Mouse (Mus musculus): Measurements from ENCODE around the gene Inpp5k. TPM values are rescaled to one million over a fixed set of nuclear protein-coding genes. Genes with fewer than 3 reads are reported as not detected.

The Inpp5k gene
- polyA plus RNA-seq, 1 experiment from 2014 or later: 20.8 TPM

DNA sequence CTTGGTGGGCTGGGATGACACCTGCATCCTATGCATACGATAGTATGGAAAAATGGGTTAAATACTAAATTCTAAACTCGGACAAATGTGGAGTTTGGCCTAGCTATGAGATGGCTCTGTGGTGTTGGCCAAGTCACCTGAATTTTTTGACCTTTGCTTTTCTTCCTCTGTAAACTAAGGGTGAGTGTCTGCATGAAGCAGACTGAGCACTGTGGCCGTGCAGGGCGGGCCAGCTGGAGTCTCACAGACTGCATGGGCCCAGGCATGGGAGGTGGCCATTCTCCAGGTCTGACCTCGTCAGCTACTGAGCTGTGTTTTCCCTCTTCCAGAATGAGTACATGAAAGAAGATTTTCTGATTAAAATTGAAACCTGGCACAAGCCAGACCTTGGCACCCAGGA lies 22.0 kb upstream of the Inpp5k start:
- peaks cover 6% of the 10 kb centered on the region for H3K4me1 ChIP-seq (ENCODE audit: control insufficient read depth, insufficient read depth, low read length)
- H3K9me3 ChIP-seq (ENCODE audit: control insufficient read depth, low read length): no peaks in the 10 kb centered on the region
- H3K27me3 ChIP-seq (replicated peaks; ENCODE audit: control insufficient read depth, insufficient read depth, low read length): no peaks in the 10 kb centered on the region
- H3K27ac ChIP-seq (ENCODE audit: low read length): no peak overlapping the region
- no peak overlapping the region for H3K4me2 ChIP-seq (ENCODE audit: low read depth, low read length)
- no peak for ATAC-seq
- no peak overlapping the region for H3K9ac ChIP-seq (ENCODE audit: low read depth, low read length)
- 0 out of 2 replicates have a peak, but pooled peaks cover 10% of the 10 kb centered on the region for H3K36me3 ChIP-seq (ENCODE audit: control insufficient read depth, insufficient read depth, low read length)
- no peak overlapping the region for H3K4me3 ChIP-seq (ENCODE audit: low read length)
- 87% methylated on average over 5 of the region's 5 CpGs for WGBS

DNA sequence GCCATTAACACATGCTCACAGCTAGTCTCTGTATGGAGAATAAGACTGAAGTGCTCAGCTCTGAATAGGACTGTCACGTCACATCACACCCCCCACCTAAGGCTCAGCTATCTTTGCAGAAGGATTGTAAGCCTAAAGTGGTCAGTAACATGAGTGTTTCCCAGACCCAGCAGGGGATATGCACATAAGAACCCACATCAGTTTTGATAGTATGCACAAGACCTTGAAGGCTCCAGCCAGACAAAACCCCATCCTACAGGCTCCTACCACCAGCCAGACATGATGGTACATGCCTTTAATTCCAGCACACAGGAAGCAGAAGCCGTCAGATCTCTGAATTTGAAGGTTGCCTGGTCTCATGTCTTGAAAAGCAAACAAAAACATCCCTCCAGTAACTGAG lies 20.8 kb upstream of the Inpp5k start:
- H3K9me3 ChIP-seq (ENCODE audit: control insufficient read depth, low read length): no peaks in the 10 kb centered on the region
- H3K27me3 ChIP-seq (replicated peaks; ENCODE audit: control insufficient read depth, insufficient read depth, low read length): no peaks in the 10 kb centered on the region
- 74% methylated on average over 2 of the region's 2 CpGs for WGBS
- no peak overlapping the region for H3K9ac ChIP-seq (ENCODE audit: low read depth, low read length)
- H3K36me3 ChIP-seq (ENCODE audit: control insufficient read depth, insufficient read depth, low read length): 0 out of 2 replicates have a peak, but pooled peaks cover 12% of the 10 kb centered on the region
- no peak for ATAC-seq
- H3K4me3 ChIP-seq (ENCODE audit: low read length): no peak overlapping the region
- H3K4me1 ChIP-seq (ENCODE audit: control insufficient read depth, insufficient read depth, low read length): peaks cover 6% of the 10 kb centered on the region
- H3K27ac ChIP-seq (ENCODE audit: low read length): no peak overlapping the region
- H3K4me2 ChIP-seq (ENCODE audit: low read depth, low read length): no peak overlapping the region

DNA sequence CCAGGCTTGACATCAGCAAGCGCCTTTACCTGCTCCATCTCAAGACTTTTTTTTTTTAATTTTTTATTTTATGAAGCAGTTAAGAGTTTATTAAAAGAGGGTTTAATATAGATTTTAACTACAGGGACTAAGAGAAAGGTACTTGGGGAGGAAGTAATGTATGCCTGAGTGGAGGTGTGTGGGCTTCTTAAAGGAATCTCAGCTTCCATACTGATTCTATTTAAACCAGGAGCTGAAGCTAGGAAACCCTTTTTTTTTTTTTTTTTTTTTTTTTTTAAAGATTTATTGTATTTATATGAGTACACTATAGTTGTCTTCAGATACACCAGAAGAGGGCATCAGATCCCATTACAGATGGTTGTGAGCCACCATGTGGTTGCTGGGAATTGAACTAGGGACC lies 16.0 kb upstream of the Inpp5k start:
- no peak for ATAC-seq
- Histone ChIP-seq H3K4me2 (ENCODE audit: low read depth, low read length) (no peak overlapping the region), H3K4me3 (ENCODE audit: low read length) (no peak overlapping the region), H3K27me3 (replicated peaks; ENCODE audit: control insufficient read depth, insufficient read depth, low read length) (no peaks in the 10 kb centered on the region), H3K36me3 (ENCODE audit: control insufficient read depth, insufficient read depth, low read length) (peaks cover 21% of the 10 kb centered on the region), H3K27ac (ENCODE audit: low read length) (no peak overlapping the region), H3K9ac (ENCODE audit: low read depth, low read length) (no peak overlapping the region), H3K9me3 (ENCODE audit: control insufficient read depth, low read length) (no peaks in the 10 kb centered on the region), H3K4me1 (ENCODE audit: control insufficient read depth, insufficient read depth, low read length) (no peaks in the 10 kb centered on the region)
- WGBS: 97% methylated on average over 1 of the region's 1 CpGs

DNA sequence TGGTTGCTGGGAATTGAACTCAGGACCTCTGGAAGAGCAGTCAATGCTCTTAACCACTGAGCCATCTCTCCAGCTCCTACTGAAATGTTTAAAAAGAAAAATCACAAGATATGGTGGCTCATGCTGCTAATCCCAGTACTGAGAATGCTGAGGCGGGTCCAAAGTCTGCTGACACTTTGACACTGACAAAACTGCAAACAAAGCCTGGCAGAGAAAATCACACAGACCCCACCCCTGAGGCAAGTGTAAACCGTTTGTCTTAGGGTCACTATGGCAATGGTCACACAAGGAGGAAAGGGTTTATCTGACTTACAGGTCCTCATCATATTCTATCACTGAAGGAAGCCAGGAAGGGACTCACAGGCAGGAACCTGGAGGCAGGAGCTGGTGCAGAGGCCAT lies 15.2 kb upstream of the Inpp5k start:
- no peak for ATAC-seq
- H3K4me3 ChIP-seq (ENCODE audit: low read length): no peak overlapping the region
- no peak overlapping the region for H3K4me2 ChIP-seq (ENCODE audit: low read depth, low read length)
- no peak overlapping the region for H3K9ac ChIP-seq (ENCODE audit: low read depth, low read length)
- no peak overlapping the region for H3K27ac ChIP-seq (ENCODE audit: low read length)
- 74% methylated on average over 2 of the region's 2 CpGs for WGBS
- peaks cover 18% of the 10 kb centered on the region for H3K36me3 ChIP-seq (ENCODE audit: control insufficient read depth, insufficient read depth, low read length)
- no peaks in the 10 kb centered on the region for H3K27me3 ChIP-seq (replicated peaks; ENCODE audit: control insufficient read depth, insufficient read depth, low read length)
- no peaks in the 10 kb centered on the region for H3K4me1 ChIP-seq (ENCODE audit: control insufficient read depth, insufficient read depth, low read length)
- H3K9me3 ChIP-seq (ENCODE audit: control insufficient read depth, low read length): no peaks in the 10 kb centered on the region

DNA sequence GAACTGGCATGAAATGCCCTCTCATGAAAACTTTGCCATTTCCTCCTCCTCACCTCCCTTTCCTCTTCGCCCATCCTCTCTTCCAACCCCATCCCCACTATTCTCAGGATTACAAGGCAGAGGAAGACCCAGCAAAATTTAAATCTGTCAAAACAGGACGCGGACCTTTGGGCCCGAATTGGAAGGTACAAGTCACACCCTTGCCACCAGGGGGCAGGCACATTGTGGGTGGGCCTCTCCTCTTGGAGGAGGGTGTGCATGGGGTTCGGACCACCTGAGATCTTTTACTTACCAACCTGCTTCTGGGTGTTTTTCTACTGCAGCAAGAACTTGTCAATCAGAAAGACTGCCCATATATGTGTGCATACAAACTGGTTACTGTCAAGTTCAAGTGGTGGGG lies 11.7 kb upstream of the Inpp5k start:
- Histone ChIP-seq H3K4me2 (ENCODE audit: low read depth, low read length) (no peak overlapping the region), H3K9ac (ENCODE audit: low read depth, low read length) (no peak overlapping the region), H3K4me3 (ENCODE audit: low read length) (no peak overlapping the region), H3K27ac (ENCODE audit: low read length) (no peak overlapping the region), H3K27me3 (replicated peaks; ENCODE audit: control insufficient read depth, insufficient read depth, low read length) (no peaks in the 10 kb centered on the region), H3K36me3 (ENCODE audit: control insufficient read depth, insufficient read depth, low read length) (peaks cover 12% of the 10 kb centered on the region), H3K4me1 (ENCODE audit: control insufficient read depth, insufficient read depth, low read length) (0 out of 2 replicates have a peak, but pooled peaks cover 2% of the 10 kb centered on the region), H3K9me3 (ENCODE audit: control insufficient read depth, low read length) (no peaks in the 10 kb centered on the region)
- WGBS: 74% methylated on average over 5 of the region's 5 CpGs
- no peak for ATAC-seq

DNA sequence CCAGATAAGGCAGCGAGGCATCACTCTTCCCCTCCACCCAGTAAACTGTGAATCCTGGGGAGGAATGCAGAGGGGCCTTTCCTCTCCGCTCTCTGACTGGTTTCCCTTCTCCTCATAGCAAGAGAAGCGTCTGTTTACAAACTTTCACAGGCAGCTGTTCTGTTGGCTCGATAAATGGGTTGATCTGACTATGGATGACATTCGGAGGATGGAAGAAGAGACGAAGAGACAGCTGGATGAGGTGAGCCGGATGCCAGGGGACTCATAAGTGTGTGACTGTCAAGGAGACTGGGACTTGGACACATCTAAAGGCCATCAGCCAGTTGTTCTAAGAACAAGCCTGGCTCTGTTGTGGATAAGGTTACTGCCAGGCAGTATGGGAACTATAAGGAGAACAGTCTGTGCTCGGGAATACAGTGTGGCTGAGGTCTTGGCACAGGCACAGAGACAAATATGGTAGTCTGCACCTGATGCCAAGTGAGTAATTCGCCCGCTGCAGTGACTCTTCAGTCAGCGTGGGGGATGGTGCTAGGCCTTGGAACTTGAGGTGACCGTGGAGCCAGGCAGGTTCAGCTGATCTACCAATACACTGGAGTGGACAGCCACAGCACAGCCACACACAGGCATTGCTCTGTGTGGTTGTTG lies 10.5 kb upstream of the Inpp5k start:
- Histone ChIP-seq H3K4me3 (ENCODE audit: low read length) (no peak overlapping the region), H3K36me3 (ENCODE audit: control insufficient read depth, insufficient read depth, low read length) (peaks cover 10% of the 10 kb centered on the region), H3K27ac (ENCODE audit: low read length) (peak overlapping the region; percentile 27; the same call in 1 of the 2 replicates), H3K9ac (ENCODE audit: low read depth, low read length) (no peak overlapping the region), H3K9me3 (ENCODE audit: control insufficient read depth, low read length) (no peaks in the 10 kb centered on the region), H3K4me2 (ENCODE audit: low read depth, low read length) (no peak overlapping the region), H3K27me3 (replicated peaks; ENCODE audit: control insufficient read depth, insufficient read depth, low read length) (no peaks in the 10 kb centered on the region), H3K4me1 (ENCODE audit: control insufficient read depth, insufficient read depth, low read length) (0 out of 2 replicates have a peak, but pooled peaks cover 2% of the 10 kb centered on the region)
- WGBS: 71% methylated on average over 12 of the region's 12 CpGs
- ATAC-seq: 0 out of 2 replicates have a peak, but pooled peaks have one; percentile 11

DNA sequence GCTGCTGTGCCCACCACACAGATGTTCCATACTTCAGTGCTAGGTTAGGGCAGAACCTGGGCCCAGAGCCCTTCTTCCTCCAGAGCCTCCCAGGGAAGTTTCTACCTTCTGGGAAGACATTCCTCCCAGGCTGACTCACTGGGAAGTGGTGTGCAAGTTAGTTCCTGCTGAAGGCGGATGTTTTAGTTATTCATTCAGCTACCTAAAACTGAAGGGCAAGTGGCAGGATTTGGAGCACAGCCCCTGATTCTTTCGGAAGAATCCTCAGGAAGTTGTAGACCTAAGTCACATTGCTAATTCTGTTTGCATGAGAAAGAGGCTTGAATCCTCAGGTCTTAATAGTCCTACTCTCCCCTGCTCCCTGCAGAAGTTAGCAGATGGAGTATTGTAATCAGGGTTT lies 9.4 kb upstream of the Inpp5k start:
- H3K4me3 ChIP-seq (ENCODE audit: low read length): no peak overlapping the region
- H3K4me1 ChIP-seq (ENCODE audit: control insufficient read depth, insufficient read depth, low read length): 0 out of 2 replicates have a peak, but pooled peaks cover 2% of the 10 kb centered on the region
- peak overlapping the region; percentile 14; the same call in 1 of the 2 replicates for H3K9ac ChIP-seq (ENCODE audit: low read depth, low read length)
- WGBS: 82% methylated on average over 2 of the region's 2 CpGs
- peak overlapping the region; percentile 72; the same call in 1 of the 2 replicates for H3K27ac ChIP-seq (ENCODE audit: low read length)
- ATAC-seq: no peak
- peaks cover 6% of the 10 kb centered on the region for H3K36me3 ChIP-seq (ENCODE audit: control insufficient read depth, insufficient read depth, low read length)
- no peak overlapping the region for H3K4me2 ChIP-seq (ENCODE audit: low read depth, low read length)
- no peaks in the 10 kb centered on the region for H3K27me3 ChIP-seq (replicated peaks; ENCODE audit: control insufficient read depth, insufficient read depth, low read length)
- no peaks in the 10 kb centered on the region for H3K9me3 ChIP-seq (ENCODE audit: control insufficient read depth, low read length)

DNA sequence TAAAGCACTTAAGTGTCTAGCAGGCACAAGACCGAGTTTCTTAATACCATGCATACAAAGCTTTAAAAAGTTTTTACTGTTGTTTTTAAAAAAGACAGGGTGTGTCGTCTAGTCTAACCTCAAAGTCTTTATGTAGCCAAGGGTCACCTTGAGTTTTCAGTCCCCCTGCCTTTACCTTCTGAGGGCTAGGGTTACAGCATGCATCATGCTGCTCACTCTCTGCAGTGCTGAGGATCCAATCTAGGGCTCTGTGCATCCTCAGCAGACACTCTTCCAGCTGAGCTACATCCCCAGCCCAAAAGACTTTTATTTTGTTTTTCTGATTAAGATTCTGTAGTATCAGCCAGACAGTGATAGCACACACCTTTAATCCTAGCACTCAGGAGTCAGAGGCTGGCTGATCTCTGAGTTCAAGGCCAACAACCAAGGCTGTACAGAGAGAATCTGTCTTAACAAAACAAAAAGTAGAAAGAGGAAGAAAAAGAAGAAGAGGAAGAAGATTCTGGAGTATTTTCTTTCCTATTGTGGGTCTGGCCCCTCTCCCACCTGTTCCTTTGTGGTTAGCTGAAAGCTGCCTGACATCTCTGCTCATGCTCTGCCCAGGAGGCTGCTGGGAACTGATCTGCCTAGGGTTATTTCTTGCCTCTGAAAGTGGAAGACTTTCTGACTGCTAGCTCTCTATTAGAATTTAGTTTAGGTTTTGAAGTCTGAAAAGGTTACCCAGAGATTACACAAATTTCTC lies 8.0 kb upstream of the Inpp5k start:
- H3K4me3 ChIP-seq (ENCODE audit: low read length): no peak overlapping the region
- no peak overlapping the region for H3K27ac ChIP-seq (ENCODE audit: low read length)
- peaks cover 7% of the 10 kb centered on the region; the same call in 1 of the 2 replicates for H3K36me3 ChIP-seq (ENCODE audit: control insufficient read depth, insufficient read depth, low read length)
- H3K27me3 ChIP-seq (replicated peaks; ENCODE audit: control insufficient read depth, insufficient read depth, low read length): no peaks in the 10 kb centered on the region
- no peak for ATAC-seq
- no peak overlapping the region for H3K4me2 ChIP-seq (ENCODE audit: low read depth, low read length)
- 88% methylated on average over 2 of the region's 2 CpGs for WGBS
- H3K9me3 ChIP-seq (ENCODE audit: control insufficient read depth, low read length): no peaks in the 10 kb centered on the region
- H3K4me1 ChIP-seq (ENCODE audit: control insufficient read depth, insufficient read depth, low read length): 0 out of 2 replicates have a peak, but pooled peaks cover 2% of the 10 kb centered on the region
- H3K9ac ChIP-seq (ENCODE audit: low read depth, low read length): no peak overlapping the region

DNA sequence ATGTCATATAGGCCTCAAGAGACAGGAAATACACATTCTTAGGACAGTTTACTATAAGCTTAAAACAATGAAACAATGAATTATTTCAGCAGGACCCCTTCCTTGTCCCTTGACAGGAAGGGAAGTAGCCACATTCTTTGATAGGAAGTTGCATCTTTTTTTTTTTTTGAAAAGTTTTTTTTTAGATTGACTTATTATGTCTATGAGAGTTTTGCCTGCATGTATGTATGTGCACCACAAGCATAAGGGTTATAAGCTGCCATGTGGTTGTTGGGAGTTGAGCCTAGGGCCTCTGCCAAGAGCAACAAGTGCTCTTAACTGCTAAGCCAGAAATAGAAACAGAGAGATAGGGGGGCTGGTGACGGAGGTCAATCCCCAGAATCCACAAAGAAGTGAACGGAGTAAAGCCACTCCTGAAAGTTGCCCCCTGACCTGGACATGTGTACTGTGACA lies 6.7 kb upstream of the Inpp5k start:
- peaks cover 5% of the 10 kb centered on the region for H3K36me3 ChIP-seq (ENCODE audit: control insufficient read depth, insufficient read depth, low read length)
- H3K4me3 ChIP-seq (ENCODE audit: low read length): no peak overlapping the region
- no peaks in the 10 kb centered on the region for H3K27me3 ChIP-seq (replicated peaks; ENCODE audit: control insufficient read depth, insufficient read depth, low read length)
- no peak overlapping the region for H3K4me2 ChIP-seq (ENCODE audit: low read depth, low read length)
- H3K27ac ChIP-seq (ENCODE audit: low read length): peak overlapping the region; percentile 52; the same call in 1 of the 2 replicates
- 0 out of 2 replicates have a peak, but pooled peaks cover 2% of the 10 kb centered on the region for H3K4me1 ChIP-seq (ENCODE audit: control insufficient read depth, insufficient read depth, low read length)
- no peaks in the 10 kb centered on the region for H3K9me3 ChIP-seq (ENCODE audit: control insufficient read depth, low read length)
- no peak for ATAC-seq
- no peak overlapping the region for H3K9ac ChIP-seq (ENCODE audit: low read depth, low read length)
- 64% methylated on average over 2 of the region's 2 CpGs for WGBS
